Mouse (Mus musculus): ENCODE measurements at regions not wholly inside any gene's neighbourhood (a gene's known extent, or its start where the extent isn't known, plus 50 kb on each side); places are given as distances from the start of the nearest gene placed in this dataset.

DNA sequence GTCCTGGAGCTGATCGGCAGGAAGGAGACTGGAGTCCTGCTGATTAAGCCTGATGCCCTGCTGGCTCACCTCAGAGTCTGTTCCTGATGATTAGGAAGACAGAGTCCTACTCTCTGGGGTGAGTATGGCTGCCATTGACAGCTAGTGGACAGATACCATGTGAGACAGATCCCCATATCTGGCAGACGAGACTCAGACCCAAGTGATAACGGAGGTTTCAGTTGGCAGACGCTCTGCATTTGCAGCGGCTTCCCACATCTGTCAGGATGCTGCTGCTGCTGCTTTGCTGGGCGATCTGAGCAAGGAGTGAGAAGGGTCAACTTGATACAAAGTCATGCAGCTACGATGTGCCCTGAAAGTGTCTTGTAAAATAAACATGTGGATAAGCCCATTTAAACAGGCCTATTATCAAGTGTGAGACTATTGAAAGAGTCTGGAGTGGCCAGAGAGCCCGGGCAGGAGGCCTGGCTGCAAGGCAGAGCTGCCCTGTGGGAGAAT, 98.1 kb upstream of the Cops8 start:
- no peak for DNase-seq (ENCODE audit: low read depth, low spot score)

GRCm38 (mm10) chr1:90505599-90505998, 97.2 kb upstream of the Cops8 start:
- DNase-seq (ENCODE audit: low read depth, low spot score), result no peak

- DNase-seq (ENCODE audit: low read depth, low spot score), result no peak
These were observed 96.2 kb upstream of the Cops8 start for GRCm38 (mm10) chr1:90506582-90506981.

GRCm38 (mm10) chr1:90509371-90509770, 93.4 kb upstream of the Cops8 start:
- no peak for DNase-seq (ENCODE audit: low read depth, low spot score)

- no peak for DNase-seq (ENCODE audit: low read depth, low spot score)
These were observed 89.2 kb upstream of the Cops8 start for GRCm38 (mm10) chr1:90513442-90514070.

DNA sequence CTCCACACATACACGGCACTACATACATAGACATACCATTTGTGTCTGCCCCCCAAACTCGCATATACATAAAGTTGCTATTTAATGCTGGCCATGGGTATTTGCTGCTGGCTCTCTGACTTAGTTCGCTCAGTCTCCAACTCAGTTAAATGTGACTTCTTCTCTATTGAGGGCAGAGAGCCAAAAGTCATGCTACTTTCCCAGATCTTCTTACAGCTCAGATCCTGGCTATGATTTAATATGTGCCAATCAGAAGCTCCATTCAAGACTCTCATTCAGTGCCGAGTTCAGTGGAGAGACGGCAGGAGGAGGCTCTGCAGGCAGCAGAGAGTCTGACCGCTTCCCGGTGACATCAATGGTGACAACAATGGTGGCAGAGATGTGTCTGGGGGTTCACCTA, 88.6 kb upstream of the Cops8 start:
- no peak for DNase-seq (ENCODE audit: low read depth, low spot score)

- DNase-seq (ENCODE audit: low read depth, low spot score), result no peak
These were observed 84.1 kb upstream of the Cops8 start for GRCm38 (mm10) chr1:90518584-90519265.

GRCm38 (mm10) chr1:90519284-90520275, 83.2 kb upstream of the Cops8 start:
- DNase-seq (ENCODE audit: low read depth, low spot score), result peak; percentile 61

DNA sequence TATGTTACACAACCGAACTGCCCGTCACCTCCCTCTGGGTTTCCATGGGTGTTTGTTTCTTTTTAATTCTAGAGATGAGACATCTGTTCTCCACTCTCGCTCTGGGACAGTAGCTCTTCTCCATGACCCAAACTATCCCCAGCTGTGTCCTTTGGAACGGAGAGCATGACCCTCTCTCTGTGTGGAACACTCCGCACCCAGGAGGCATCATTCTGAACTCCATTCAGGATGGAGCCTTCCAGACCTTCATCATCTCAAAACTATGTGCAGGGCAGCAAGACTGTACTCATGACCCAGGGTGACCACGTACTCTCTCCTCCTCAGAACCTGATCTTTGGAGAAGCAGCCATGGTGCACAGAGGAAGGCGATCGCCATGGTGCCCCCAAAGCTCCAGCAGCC, 80.5 kb upstream of the Cops8 start:
- no peak for DNase-seq (ENCODE audit: low read depth, low spot score)

GRCm38 (mm10) chr1:90524641-90525220, 78.0 kb upstream of the Cops8 start:
- DNase-seq (ENCODE audit: low read depth, low spot score), result no peak

DNA sequence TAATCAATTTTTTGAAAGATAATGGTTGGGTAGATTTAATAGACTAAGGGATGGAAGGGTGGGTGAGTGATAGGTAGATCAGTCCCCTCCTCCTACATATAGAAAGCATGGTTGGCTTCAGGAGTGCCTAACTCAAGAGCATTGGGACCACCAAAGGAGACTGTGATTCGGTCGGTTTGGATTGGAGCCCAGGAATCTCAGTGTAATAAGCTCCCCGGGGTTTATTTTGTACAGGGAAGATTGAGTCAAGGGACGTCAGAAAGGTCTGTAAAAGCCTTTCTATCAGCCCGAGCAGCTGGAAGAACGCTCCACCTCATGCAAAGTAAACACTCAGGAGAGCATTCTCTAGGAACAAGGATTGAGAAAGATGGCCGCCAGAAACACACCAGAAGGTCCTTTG, 76.5 kb upstream of the Cops8 start:
- DNase-seq (ENCODE audit: low read depth, low spot score), result no peak

GRCm38 (mm10) chr1:90527947-90528717, 74.6 kb upstream of the Cops8 start:
- no peak for DNase-seq (ENCODE audit: low read depth, low spot score)

GRCm38 (mm10) chr1:90533481-90533880, 69.3 kb upstream of the Cops8 start:
- DNase-seq (ENCODE audit: low read depth, low spot score), result no peak

DNA sequence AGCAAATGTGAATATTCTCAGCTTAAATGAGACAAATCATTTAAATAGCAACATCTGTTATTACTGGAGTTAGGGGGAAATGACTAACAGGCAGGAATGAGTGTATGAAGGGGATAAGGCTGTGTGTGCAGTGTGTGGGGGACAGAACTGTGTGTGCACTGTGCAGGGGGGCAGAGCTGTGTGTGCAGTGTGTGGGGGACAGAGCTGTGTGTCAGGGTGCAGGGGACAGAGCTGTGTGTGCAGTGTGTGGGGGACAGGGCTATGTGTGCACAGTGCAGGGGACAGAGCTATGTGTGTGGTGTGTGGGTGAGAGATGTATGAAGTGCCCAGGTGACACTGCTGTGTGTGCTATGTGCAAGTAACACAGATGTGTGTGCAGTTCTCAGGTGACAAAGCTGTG, 66.7 kb upstream of the Cops8 start:
- DNase-seq (ENCODE audit: low read depth, low spot score), result no peak

DNA sequence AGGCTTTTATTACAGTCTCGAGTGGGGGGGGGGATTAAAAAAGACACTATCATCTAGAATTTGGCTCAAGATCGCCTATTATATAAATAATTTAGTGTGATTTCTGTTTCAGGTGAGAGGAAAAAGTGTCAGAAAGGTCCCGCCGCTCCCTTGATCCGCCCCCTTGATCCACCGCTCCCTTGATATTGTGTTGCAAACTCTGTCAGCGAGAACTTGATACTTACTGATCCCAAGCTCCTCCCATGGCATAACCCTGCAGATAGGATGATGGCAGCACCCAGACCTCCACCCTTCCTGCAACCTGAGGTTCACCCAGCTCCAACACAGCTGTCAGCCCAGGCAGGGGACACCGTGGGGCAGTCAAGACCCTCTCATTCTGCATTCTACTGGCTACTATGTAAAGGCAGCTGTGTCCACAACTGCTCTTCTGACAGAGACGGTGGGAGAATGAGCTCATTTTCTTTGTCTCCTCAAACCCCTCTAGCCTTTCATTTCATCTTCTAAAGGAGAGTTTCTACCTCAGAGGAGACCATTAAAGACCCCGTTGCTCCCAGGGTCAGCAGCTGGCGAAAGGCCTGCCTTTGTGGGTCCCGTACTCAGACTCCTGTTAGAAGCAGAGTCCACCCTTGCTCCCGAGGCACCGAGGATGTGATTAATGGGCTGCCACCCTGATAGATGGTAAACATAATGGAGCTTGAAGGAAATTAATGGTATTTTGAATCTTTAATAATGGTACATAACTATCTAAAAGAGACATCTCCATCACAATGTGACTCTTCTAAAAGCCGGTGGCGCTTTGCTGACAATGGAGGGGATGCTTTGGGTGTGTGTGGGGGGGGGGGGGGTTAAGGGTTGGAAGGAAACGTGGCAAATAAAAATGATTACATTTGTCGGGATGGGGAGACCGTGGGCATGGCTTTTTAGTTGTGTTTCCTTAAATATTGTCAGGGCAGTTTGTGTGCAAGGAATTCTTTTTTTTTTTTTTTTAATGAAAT, 58.7 kb upstream of the Cops8 start:
- DNase-seq (ENCODE audit: low read depth, low spot score), result no peak

DNA sequence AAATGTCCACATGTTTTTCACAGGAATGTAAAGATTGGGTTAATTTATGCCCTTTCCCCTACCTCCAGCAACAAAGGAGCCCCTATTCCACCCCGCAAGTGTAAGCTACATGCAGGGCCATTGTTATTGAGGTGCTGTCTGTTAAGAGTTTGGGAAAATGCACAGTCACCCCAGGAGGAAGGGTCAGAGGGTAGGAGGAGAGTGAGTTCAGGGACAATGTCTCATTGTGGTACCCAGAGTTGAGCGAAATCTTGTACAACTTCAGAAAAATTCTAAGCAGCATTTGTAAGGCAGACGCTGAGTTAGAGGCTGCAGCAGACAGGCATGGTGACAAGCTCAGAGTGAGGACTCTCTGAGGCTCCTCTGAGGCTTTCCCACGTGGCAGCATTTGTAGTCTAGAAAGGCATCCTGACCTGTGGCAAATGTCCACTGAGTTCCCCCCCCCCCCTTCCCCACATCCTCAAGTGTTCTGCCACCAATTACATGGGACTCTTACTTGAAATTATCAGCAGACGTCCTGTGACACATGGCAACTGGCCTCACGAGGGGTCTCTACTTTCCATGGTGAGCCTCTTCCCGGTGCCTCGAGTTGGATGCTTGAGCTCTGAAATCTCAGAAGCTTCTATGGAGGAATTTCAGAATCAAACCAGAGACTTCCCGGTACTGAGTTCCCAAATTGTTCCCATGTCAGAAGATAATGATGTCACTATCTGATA, 57.8 kb upstream of the Cops8 start:
- DNase-seq (ENCODE audit: low read depth, low spot score), result peak; percentile 51

GRCm38 (mm10) chr1:90552644-90553043, 50.1 kb upstream of the Cops8 start:
- no peak for DNase-seq (ENCODE audit: low read depth, low spot score)
